Mouse (Mus musculus) bone marrow, adult 2 months (tissue): ENCODE data around the gene Clcn6.

Experiments used
- CTCF ChIP-seq: fragments of 200-500 bp; IDR thresholded peaks from 2 replicates; pipeline ENCODE4 v1.5.1; 2011; ENCODE audit warnings: low read length, control low read depth; ENCODE audit not compliant: control insufficient read depth, insufficient read depth
- POLR2A ChIP-seq: fragments of 200-500 bp; IDR thresholded peaks from 2 replicates; pipeline ENCODE4 v1.6.1; 2011; ENCODE audit warnings: low read depth, mild to moderate bottlenecking, control low read depth, low read length, borderline replicate concordance; ENCODE audit not compliant: control insufficient read depth

- TF ChIP-seq POLR2A (no peak), CTCF (no peak)
Measured at GRCm38 (mm10) chr4:148016981-148017380, 21.6 kb downstream of the Clcn6 start.
